18 mouse cellular contexts compared by ENCODE assay signal in genomic region chr15:13274366-13275067, GRCm38 (mm10).
"Had no signal": no experiment of that assay in that cellular context is flagged by ENCODE, and none has a peak within 500 bp of the region (broad histone marks: within the 10 kb centered on the region; RNA-seq: fewer than 3 reads in every experiment).

No protein-coding gene starts in this region.

- H3K36me3 ChIP-seq: midbrain, embryonic 10.5 days; midbrain, embryonic 13.5 days; neural tube, embryonic 13.5 days; neural tube, embryonic 15.5 days had no signal

- H3K4me2 ChIP-seq: lung, embryonic 14.5 days; midbrain, embryonic 13.5 days; neural tube, embryonic 13.5 days; neural tube, embryonic 15.5 days had no signal

- H3K4me3 ChIP-seq: midbrain, embryonic 10.5 days; midbrain, embryonic 13.5 days; myocyte; neural tube, embryonic 13.5 days; neural tube, embryonic 15.5 days had no signal

- DNase-seq: lung, adult 18-20 months; lung, embryonic 14.5 days; lung, postnatal 10 days; lung, postnatal 4 days; retina, postnatal 1 day; right cerebral cortex, adult 18-20 months; right cerebral cortex, postnatal 25 days; right cerebral cortex, postnatal 4 days; spleen, adult 18-20 months; thymus, adult 18-20 months; thymus, postnatal 14 days; thymus, postnatal 36 days had no signal

- H3K27ac ChIP-seq: midbrain, embryonic 10.5 days; midbrain, embryonic 13.5 days; neural tube, embryonic 13.5 days; neural tube, embryonic 15.5 days had no signal

- H3K9me3 ChIP-seq: midbrain, embryonic 10.5 days; midbrain, embryonic 13.5 days; neural tube, embryonic 13.5 days; neural tube, embryonic 15.5 days had no signal

- H3K27me3 ChIP-seq: neural tube, embryonic 13.5 days; neural tube, embryonic 15.5 days had no signal

- ATAC-seq: midbrain, embryonic 13.5 days; midbrain, embryonic 16.5 days had no signal

- H3K9ac ChIP-seq: lung, embryonic 14.5 days; midbrain, embryonic 13.5 days; neural tube, embryonic 13.5 days; neural tube, embryonic 15.5 days had no signal
